Mouse (Mus musculus): ENCODE measurements around the gene Tstd2.

The Tstd2 gene

GRCm38 (mm10) chr4:46084416-46085172 is 53.9 kb downstream of the Tstd2 start:
- no peak for DNase-seq (ENCODE audit: low spot score)

DNA sequence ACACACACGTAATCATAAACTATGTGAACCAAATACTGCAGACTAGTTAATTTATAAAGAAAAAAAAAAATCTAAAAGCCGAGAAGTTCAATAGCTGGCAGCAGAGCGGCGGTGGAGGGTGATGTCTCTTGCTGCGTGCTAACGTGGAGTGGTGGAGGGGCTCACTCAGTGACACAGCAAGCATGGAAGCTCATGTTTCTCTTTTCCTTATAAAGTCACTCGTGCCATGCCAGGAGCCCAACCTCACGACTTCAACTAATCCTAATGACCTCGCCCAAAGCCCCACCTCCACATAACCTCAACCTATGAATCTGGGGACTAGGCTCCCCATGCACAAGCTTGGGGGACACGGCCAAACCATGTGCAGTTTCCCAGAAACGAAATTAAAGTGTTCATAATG is 55.9 kb downstream of the Tstd2 start:
- DNase-seq (ENCODE audit: low spot score): no peak

DNA sequence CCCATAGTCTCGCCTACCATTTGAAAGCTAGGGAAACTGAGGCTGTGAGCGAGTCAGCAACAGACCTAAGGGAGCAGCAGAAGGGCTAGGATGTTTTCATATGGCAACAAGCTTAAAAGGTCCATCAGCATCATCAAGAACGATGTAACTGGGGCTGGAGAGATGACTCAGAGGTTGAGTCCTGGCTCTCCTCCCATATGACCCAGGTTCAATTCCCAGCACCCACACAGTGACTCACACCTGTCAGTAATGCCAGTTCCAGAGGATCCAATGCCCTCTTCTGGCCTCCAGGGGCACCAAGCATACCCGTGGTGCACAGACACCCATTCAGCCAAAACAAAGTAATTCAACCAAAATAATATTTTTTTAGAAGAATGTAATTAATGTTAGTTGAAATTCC is 58.2 kb downstream of the Tstd2 start:
- DNase-seq (ENCODE audit: low spot score): no peak

DNA sequence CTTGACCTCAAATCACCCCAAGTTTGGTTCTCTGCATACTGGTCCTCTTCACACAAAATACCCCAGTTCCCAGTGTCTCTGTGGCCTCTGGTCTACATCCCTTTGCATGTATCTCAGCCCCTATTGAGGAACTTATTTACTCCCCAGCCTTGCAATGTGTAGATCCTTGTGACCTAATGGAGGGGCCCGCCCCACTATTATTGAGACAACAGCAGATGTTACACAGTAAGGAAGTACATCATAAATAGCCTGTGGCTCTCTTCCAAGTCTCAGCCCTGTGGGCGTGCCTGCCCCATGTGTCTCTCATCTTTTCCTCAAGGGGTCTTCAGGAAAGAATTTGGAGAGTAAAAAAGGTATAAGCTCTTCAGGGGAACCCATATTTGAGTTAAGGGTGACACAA is 61.6 kb downstream of the Tstd2 start:
- DNase-seq (ENCODE audit: low spot score): no peak

- DNase-seq (ENCODE audit: low spot score): no peak
Measured at GRCm38 (mm10) chr4:46075664-46076063, 62.8 kb downstream of the Tstd2 start.

DNA sequence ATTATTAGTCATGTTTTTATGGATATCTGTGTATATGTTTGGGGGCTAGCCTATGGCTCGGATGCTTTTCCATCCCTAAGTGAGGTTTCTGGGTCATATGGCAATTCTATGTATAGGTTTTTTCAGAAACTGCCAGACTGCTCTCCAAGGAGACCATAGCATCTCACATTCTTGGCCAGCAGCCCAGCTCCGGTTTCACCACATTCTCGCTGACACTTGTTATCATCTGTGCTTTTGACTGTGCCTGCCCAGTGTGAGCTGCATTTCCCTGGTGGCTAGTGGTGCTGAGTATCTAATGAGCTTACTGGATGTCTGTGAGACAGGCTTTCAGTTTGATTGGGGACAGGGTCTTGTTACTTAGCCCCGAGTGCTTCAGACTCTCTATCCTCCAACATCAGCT is 64.8 kb downstream of the Tstd2 start:
- no peak for DNase-seq (ENCODE audit: low spot score)

DNA sequence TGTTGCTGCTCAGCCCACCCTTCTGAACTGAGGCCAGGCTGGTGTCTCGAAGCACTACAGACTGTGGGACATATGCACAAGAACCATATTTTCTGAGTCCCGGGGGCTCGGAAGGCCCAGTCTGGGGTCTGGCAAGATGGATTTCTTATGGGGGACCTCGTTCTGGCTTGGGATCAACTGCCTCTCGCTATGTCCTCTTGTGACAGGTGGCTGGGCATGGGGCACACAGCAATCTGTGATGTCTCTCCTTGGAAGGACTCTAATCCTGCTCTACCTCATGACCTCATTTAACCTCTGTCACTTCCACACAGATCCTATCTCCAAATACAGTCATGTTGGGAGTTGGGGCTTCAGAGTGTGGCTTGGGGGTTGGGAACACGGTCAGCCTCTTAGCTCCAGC is 65.9 kb downstream of the Tstd2 start:
- no peak for DNase-seq (ENCODE audit: low spot score)

- no peak for DNase-seq (ENCODE audit: low spot score)
Measured at GRCm38 (mm10) chr4:46069851-46070482, 68.5 kb downstream of the Tstd2 start.

- no peak for DNase-seq (ENCODE audit: low spot score)
Measured at GRCm38 (mm10) chr4:46068573-46068972, 69.9 kb downstream of the Tstd2 start.

GRCm38 (mm10) chr4:46068060-46068459 is 70.4 kb downstream of the Tstd2 start:
- DNase-seq (ENCODE audit: low spot score): no peak

- DNase-seq (ENCODE audit: low spot score): no peak
Measured at GRCm38 (mm10) chr4:46065695-46066340, 72.7 kb downstream of the Tstd2 start.

- no peak for DNase-seq (ENCODE audit: low spot score)
Measured at GRCm38 (mm10) chr4:46064961-46065360, 73.5 kb downstream of the Tstd2 start.

Measured in testis, postnatal 14 days (tissue).